Mouse (Mus musculus): ENCODE measurements around the gene Gm10778.
"Not testable (repeated sequence)": the region's sequence is repeated elsewhere in the genome, so short reads cannot be mapped to it uniquely, and the experiment has no call there.

The Gm10778 gene

GRCm38 (mm10) chr10:81648803-81649775 lies at the start of gene Gm10778:
Gene Gm10778, plus strand, starts transcription at chr10:81649059.
- not testable (repeated sequence) for DNase-seq (ENCODE audit: low spot score)

- DNase-seq (ENCODE audit: low spot score), result no peak
Measured at GRCm38 (mm10) chr10:81599630-81600029, 49.2 kb upstream of the Gm10778 start.

- DNase-seq (ENCODE audit: low spot score), result no peak
Measured at GRCm38 (mm10) chr10:81600096-81600495, 48.8 kb upstream of the Gm10778 start.

GRCm38 (mm10) chr10:81600738-81601203 lies 48.1 kb upstream of the Gm10778 start, which contains the start of gene Tle6:
Gene Tle6, minus strand, starts transcription at chr10:81601073.
- peak; percentile 89 for DNase-seq (ENCODE audit: low spot score)

GRCm38 (mm10) chr10:81601396-81601905 lies 47.4 kb upstream of the Gm10778 start:
- DNase-seq (ENCODE audit: low spot score), result no peak

- no peak for DNase-seq (ENCODE audit: low spot score)
Measured at GRCm38 (mm10) chr10:81602741-81603151, 46.1 kb upstream of the Gm10778 start.

GRCm38 (mm10) chr10:81604019-81604967 lies 44.6 kb upstream of the Gm10778 start:
- no peak for DNase-seq (ENCODE audit: low spot score)

GRCm38 (mm10) chr10:81604968-81605665 lies 43.7 kb upstream of the Gm10778 start:
- peak; percentile 65 for DNase-seq (ENCODE audit: low spot score)

GRCm38 (mm10) chr10:81605666-81605973 lies 43.2 kb upstream of the Gm10778 start:
- DNase-seq (ENCODE audit: low spot score), result no peak

GRCm38 (mm10) chr10:81605974-81606751 lies 42.7 kb upstream of the Gm10778 start, which contains the start of gene BC025920:
Gene BC025920, plus strand, starts transcription at chr10:81606270.
- peak; percentile 81 for DNase-seq (ENCODE audit: low spot score)

- DNase-seq (ENCODE audit: low spot score), result no peak
Measured at GRCm38 (mm10) chr10:81608308-81608707, 40.6 kb upstream of the Gm10778 start.

- DNase-seq (ENCODE audit: low spot score), result no peak
Measured at GRCm38 (mm10) chr10:81612779-81613178, 36.1 kb upstream of the Gm10778 start.

GRCm38 (mm10) chr10:81615486-81615885 lies 33.4 kb upstream of the Gm10778 start:
- no peak for DNase-seq (ENCODE audit: low spot score)

- DNase-seq (ENCODE audit: low spot score), result no peak
Measured at GRCm38 (mm10) chr10:81619976-81620375, 28.9 kb upstream of the Gm10778 start.

- DNase-seq (ENCODE audit: low spot score), result no peak
Measured at GRCm38 (mm10) chr10:81620786-81621185, 28.1 kb upstream of the Gm10778 start.

- no peak for DNase-seq (ENCODE audit: low spot score)
Measured at GRCm38 (mm10) chr10:81623441-81623840, 25.4 kb upstream of the Gm10778 start.

GRCm38 (mm10) chr10:81626101-81626993 lies 22.5 kb upstream of the Gm10778 start:
- DNase-seq (ENCODE audit: low spot score), result no peak

- DNase-seq (ENCODE audit: low spot score), result peak; percentile 74
Measured at GRCm38 (mm10) chr10:81626994-81627835, 21.6 kb upstream of the Gm10778 start, which contains the start of gene Sirt6. Gene Sirt6, minus strand, starts transcription at chr10:81627797.

GRCm38 (mm10) chr10:81627836-81628220 lies 21.0 kb upstream of the Gm10778 start:
- no peak for DNase-seq (ENCODE audit: low spot score)
